Mouse (Mus musculus) embryonic facial prominence, embryonic 15.5 days (tissue): ENCODE results near the gene Exosc2. TPM values are rescaled to one million over a fixed set of nuclear protein-coding genes. Genes with fewer than 3 reads are reported as not detected.

Experiments used
- ATAC-seq: fragments of 200-750 bp; cut with Nextera tagmentation; 2 replicates; pipeline ENCODE4 v1.8.0; 2017; ENCODE audit warnings: low read depth, moderate TSS enrichment; ENCODE audit not compliant: insufficient number of reproducible peaks, low FRiP score, low TSS enrichment
- H3K27ac ChIP-seq: fragments of 300-500 bp; sonication (generic); replicated peaks from 2 replicates; pipeline ENCODE4 v1.5.1; 2015; ENCODE audit warnings: mild to moderate bottlenecking, inconsistent platforms
- H3K27me3 ChIP-seq: fragments of 300-500 bp; sonication (generic); 2 replicates; pipeline ENCODE4 v1.6.1; 2015; ENCODE audit warnings: inconsistent platforms
- H3K36me3 ChIP-seq: fragments of 300-500 bp; sonication (generic); 2 replicates; pipeline ENCODE4 v1.6.1; 2015; ENCODE audit warnings: mild to moderate bottlenecking, inconsistent platforms
- H3K4me1 ChIP-seq: fragments of 300-500 bp; sonication (generic); 2 replicates; pipeline ENCODE4 v1.6.1; 2015; ENCODE audit warnings: inconsistent platforms
- H3K4me2 ChIP-seq: fragments of 300-500 bp; sonication (generic); replicated peaks from 2 replicates; pipeline ENCODE4 v1.6.1; 2015; ENCODE audit warnings: mild to moderate bottlenecking, inconsistent platforms
- H3K4me3 ChIP-seq: fragments of 300-500 bp; sonication (generic); replicated peaks from 2 replicates; pipeline ENCODE4 v1.5.1; 2015; ENCODE audit warnings: mild to moderate bottlenecking, inconsistent platforms
- H3K9ac ChIP-seq: fragments of 300-500 bp; sonication (generic); 2 replicates; pipeline ENCODE4 v1.6.1; 2015; ENCODE audit warnings: inconsistent platforms
- H3K9me3 ChIP-seq: fragments of 300-500 bp; sonication (generic); replicated peaks from 2 replicates; pipeline ENCODE4 v1.6.1; 2016; ENCODE audit warnings: inconsistent platforms
- WGBS: fragments of 180-500 bp; shearing (Covaris S2); methylation state at CpG from one replicate; pipeline ENCODE4 v1.1.7; 2015; 5-methylcytosine and 5-hydroxymethylcytosine counted together
- polyA plus RNA-seq: library from polyadenylated mRNA; unstranded; fragments of >200 nt; fragmentation: Nextera tagmentation; extraction: Ambion mirVana; gene quantifications from 2 replicates; pipeline ENCODE4 v1.2.1, GENCODE M21; 2015

The Exosc2 gene
- polyA plus RNA-seq, 1 experiment from 2014 or later: 64.0 TPM

- Histone ChIP-seq H3K36me3 (no peaks in the 10 kb centered on the region), H3K9me3 (no peaks in the 10 kb centered on the region), H3K4me1 (peaks cover 52% of the 10 kb centered on the region), H3K27me3 (peaks cover 99% of the 10 kb centered on the region), H3K4me3 (peak overlapping the region; percentile 26), H3K4me2 (peak overlapping the region; percentile 34), H3K9ac (no peak overlapping the region), H3K27ac (no peak overlapping the region)
- 1% methylated on average over 48 of the region's 48 CpGs for WGBS
- ATAC-seq: no peak
Measured at GRCm38 (mm10) chr2:31640609-31641507, 29.7 kb upstream of the Exosc2 start.

- H3K4me3 ChIP-seq: no peak overlapping the region; the same call in 1 of the 2 replicates
- peak overlapping the region; percentile 34; the same call in 1 of the 2 replicates for H3K4me2 ChIP-seq
- H3K4me1 ChIP-seq: peaks cover 46% of the 10 kb centered on the region
- no peaks in the 10 kb centered on the region for H3K36me3 ChIP-seq
- H3K27me3 ChIP-seq: peaks cover 99% of the 10 kb centered on the region
- no peak for ATAC-seq
- H3K27ac ChIP-seq: no peak overlapping the region
- WGBS: 2% methylated on average over 11 of the region's 11 CpGs
- H3K9ac ChIP-seq: no peak overlapping the region
- H3K9me3 ChIP-seq: no peaks in the 10 kb centered on the region
Measured at GRCm38 (mm10) chr2:31641508-31641830, 29.0 kb upstream of the Exosc2 start.

GRCm38 (mm10) chr2:31641929-31642328, 28.6 kb upstream of the Exosc2 start:
- no peaks in the 10 kb centered on the region for H3K9me3 ChIP-seq
- peaks cover 42% of the 10 kb centered on the region for H3K4me1 ChIP-seq
- H3K27ac ChIP-seq: no peak overlapping the region
- no peaks in the 10 kb centered on the region for H3K36me3 ChIP-seq
- ATAC-seq: no peak
- H3K4me2 ChIP-seq: no peak overlapping the region
- H3K4me3 ChIP-seq: no peak overlapping the region
- no peak overlapping the region for H3K9ac ChIP-seq
- WGBS: 2% methylated on average over 18 of the region's 18 CpGs
- peaks cover 99% of the 10 kb centered on the region for H3K27me3 ChIP-seq

- Histone ChIP-seq H3K36me3 (no peaks in the 10 kb centered on the region), H3K4me1 (peaks cover 17% of the 10 kb centered on the region), H3K4me2 (peak overlapping the region; percentile 96), H3K4me3 (peak overlapping the region; percentile 52), H3K9me3 (0 out of 2 replicates have a peak, but pooled peaks cover 3% of the 10 kb centered on the region), H3K9ac (no peak overlapping the region), H3K27ac (no peak overlapping the region), H3K27me3 (peaks cover 75% of the 10 kb centered on the region)
- under 1% methylated on average over 102 of the region's 109 CpGs for WGBS
- peak; percentile 19; the same call in 1 of the 2 replicates for ATAC-seq
Measured at GRCm38 (mm10) chr2:31653971-31654853, 16.3 kb upstream of the Exosc2 start.

- H3K9ac ChIP-seq: no peak overlapping the region
- no peak for ATAC-seq
- no peaks in the 10 kb centered on the region for H3K36me3 ChIP-seq
- H3K27ac ChIP-seq: no peak overlapping the region
- H3K4me3 ChIP-seq: peak overlapping the region; percentile 52
- 0 out of 2 replicates have a peak, but pooled peaks cover 6% of the 10 kb centered on the region for H3K9me3 ChIP-seq
- H3K4me1 ChIP-seq: peaks cover 17% of the 10 kb centered on the region
- 3% methylated on average over 22 of the region's 22 CpGs for WGBS
- H3K27me3 ChIP-seq: peaks cover 67% of the 10 kb centered on the region
- H3K4me2 ChIP-seq: peak overlapping the region; percentile 96
Measured at GRCm38 (mm10) chr2:31654854-31655559, 15.5 kb upstream of the Exosc2 start.

GRCm38 (mm10) chr2:31656374-31656773, 14.1 kb upstream of the Exosc2 start:
- ATAC-seq: no peak
- Histone ChIP-seq H3K4me3 (no peak overlapping the region), H3K4me2 (no peak overlapping the region), H3K4me1 (peaks cover 17% of the 10 kb centered on the region), H3K36me3 (no peaks in the 10 kb centered on the region), H3K27ac (no peak overlapping the region), H3K27me3 (peaks cover 55% of the 10 kb centered on the region), H3K9ac (no peak overlapping the region), H3K9me3 (0 out of 2 replicates have a peak, but pooled peaks cover 6% of the 10 kb centered on the region)
- WGBS: 80% methylated on average over 7 of the region's 7 CpGs

GRCm38 (mm10) chr2:31662939-31663803, 7.3 kb upstream of the Exosc2 start:
- 0 out of 2 replicates have a peak, but pooled peaks cover 3% of the 10 kb centered on the region for H3K27me3 ChIP-seq
- ATAC-seq: no peak
- H3K9ac ChIP-seq: no peak overlapping the region
- no peak overlapping the region for H3K4me2 ChIP-seq
- 0 out of 2 replicates have a peak, but pooled peaks cover 6% of the 10 kb centered on the region for H3K9me3 ChIP-seq
- 60% methylated on average over 8 of the region's 8 CpGs for WGBS
- H3K27ac ChIP-seq: no peak overlapping the region
- no peaks in the 10 kb centered on the region for H3K36me3 ChIP-seq
- H3K4me1 ChIP-seq: no peaks in the 10 kb centered on the region
- no peak overlapping the region for H3K4me3 ChIP-seq

GRCm38 (mm10) chr2:31663804-31664180, 6.7 kb upstream of the Exosc2 start:
- Histone ChIP-seq H3K9me3 (0 out of 2 replicates have a peak, but pooled peaks cover 6% of the 10 kb centered on the region), H3K36me3 (no peaks in the 10 kb centered on the region), H3K4me3 (no peak overlapping the region), H3K4me1 (no peaks in the 10 kb centered on the region), H3K4me2 (no peak overlapping the region), H3K27ac (no peak overlapping the region), H3K9ac (no peak overlapping the region), H3K27me3 (0 out of 2 replicates have a peak, but pooled peaks cover 3% of the 10 kb centered on the region)
- ATAC-seq: no peak
- 94% methylated on average over 1 of the region's 1 CpGs for WGBS

- no peak for ATAC-seq
- H3K4me1 ChIP-seq: peaks cover 7% of the 10 kb centered on the region
- no peaks in the 10 kb centered on the region for H3K9me3 ChIP-seq
- H3K27me3 ChIP-seq: 0 out of 2 replicates have a peak, but pooled peaks cover 3% of the 10 kb centered on the region
- 24% methylated on average over 4 of the region's 4 CpGs for WGBS
- H3K9ac ChIP-seq: no peak overlapping the region
- H3K4me2 ChIP-seq: no peak overlapping the region
- H3K4me3 ChIP-seq: no peak overlapping the region
- H3K27ac ChIP-seq: no peak overlapping the region
- no peaks in the 10 kb centered on the region for H3K36me3 ChIP-seq
Measured at GRCm38 (mm10) chr2:31667332-31667731, 3.2 kb upstream of the Exosc2 start.

GRCm38 (mm10) chr2:31678641-31679040, 8.1 kb downstream of the Exosc2 start:
- H3K4me3 ChIP-seq: no peak overlapping the region
- WGBS: 83% methylated on average over 6 of the region's 6 CpGs
- peaks cover 72% of the 10 kb centered on the region for H3K36me3 ChIP-seq
- no peaks in the 10 kb centered on the region for H3K27me3 ChIP-seq
- H3K9me3 ChIP-seq: no peaks in the 10 kb centered on the region
- ATAC-seq: no peak
- no peak overlapping the region for H3K27ac ChIP-seq
- no peaks in the 10 kb centered on the region for H3K4me1 ChIP-seq
- H3K4me2 ChIP-seq: no peak overlapping the region
- H3K9ac ChIP-seq: no peak overlapping the region
